Comparison of ENCODE assay signal across 19 mouse cellular contexts in the genomic region with DNA sequence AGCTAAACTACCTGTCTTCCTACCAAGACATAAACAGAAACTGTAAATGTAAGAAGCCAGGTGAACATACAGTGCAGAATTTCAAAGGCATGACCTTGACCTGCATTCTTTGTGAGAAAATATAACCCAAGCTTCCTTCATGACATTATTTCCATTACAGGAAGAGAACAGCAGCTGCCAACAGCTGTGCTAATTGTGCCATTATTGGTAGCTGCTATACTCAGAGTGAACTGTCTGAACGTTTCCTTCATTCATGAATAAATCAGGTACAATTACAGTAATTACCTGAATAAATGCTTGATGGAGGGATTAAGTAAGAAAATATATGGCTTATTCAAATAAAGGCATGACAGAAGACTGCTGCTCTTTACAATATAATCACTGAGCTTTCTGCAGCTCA.
"Had no signal": no experiment of that assay in that cellular context is flagged by ENCODE, and none has a peak within 500 bp of the region (broad histone marks: within the 10 kb centered on the region; RNA-seq: fewer than 3 reads in every experiment).

No protein-coding gene starts in this region.

- H3K4me3 ChIP-seq: midbrain, embryonic 10.5 days; midbrain, embryonic 12.5 days; myocyte; neural tube, embryonic 13.5 days; neural tube, embryonic 15.5 days had no signal

- H3K27me3 ChIP-seq: midbrain, embryonic 12.5 days; neural tube, embryonic 13.5 days; neural tube, embryonic 15.5 days had no signal

- H3K4me2 ChIP-seq: lung, embryonic 14.5 days; midbrain, embryonic 12.5 days; neural tube, embryonic 13.5 days; neural tube, embryonic 15.5 days had no signal

- H3K4me1 ChIP-seq: midbrain, embryonic 10.5 days; midbrain, embryonic 12.5 days; neural tube, embryonic 13.5 days; neural tube, embryonic 15.5 days had no signal

- ATAC-seq: midbrain, embryonic 16.5 days had no signal

- DNase-seq: lung, adult 18-20 months; lung, embryonic 14.5 days; lung, postnatal 10 days; lung, postnatal 4 days; midbrain, embryonic 14.5 days; retina, postnatal 1 day; right cerebral cortex, adult 18-20 months; right cerebral cortex, postnatal 25 days; right cerebral cortex, postnatal 4 days; spleen, adult 18-20 months; thymus, adult 18-20 months; thymus, postnatal 14 days; thymus, postnatal 36 days had no signal

- H3K36me3 ChIP-seq: midbrain, embryonic 10.5 days; midbrain, embryonic 12.5 days; neural tube, embryonic 13.5 days; neural tube, embryonic 15.5 days had no signal

- H3K27ac ChIP-seq: midbrain, embryonic 10.5 days; midbrain, embryonic 12.5 days; neural tube, embryonic 13.5 days; neural tube, embryonic 15.5 days had no signal

- H3K9me3 ChIP-seq: midbrain, embryonic 10.5 days; midbrain, embryonic 12.5 days; neural tube, embryonic 13.5 days; neural tube, embryonic 15.5 days had no signal

- H3K9ac ChIP-seq: lung, embryonic 14.5 days; midbrain, embryonic 12.5 days; neural tube, embryonic 13.5 days; neural tube, embryonic 15.5 days had no signal
